Mouse (Mus musculus) c-Kit-positive CD71-positive TER-119-positive erythroid progenitor cells, embryonic 14.5 days (primary cell): ENCODE measurements around the gene Sgca.
"Not testable (repeated sequence)": the region's sequence is repeated elsewhere in the genome, so short reads cannot be mapped to it uniquely, and the experiment has no call there.

Experiments
- DNase-seq: peaks from one replicate; pipeline ENCODE4 v3.0.0-alpha.2; 2013; ENCODE audit warnings: low spot score

Sgca gene

DNA sequence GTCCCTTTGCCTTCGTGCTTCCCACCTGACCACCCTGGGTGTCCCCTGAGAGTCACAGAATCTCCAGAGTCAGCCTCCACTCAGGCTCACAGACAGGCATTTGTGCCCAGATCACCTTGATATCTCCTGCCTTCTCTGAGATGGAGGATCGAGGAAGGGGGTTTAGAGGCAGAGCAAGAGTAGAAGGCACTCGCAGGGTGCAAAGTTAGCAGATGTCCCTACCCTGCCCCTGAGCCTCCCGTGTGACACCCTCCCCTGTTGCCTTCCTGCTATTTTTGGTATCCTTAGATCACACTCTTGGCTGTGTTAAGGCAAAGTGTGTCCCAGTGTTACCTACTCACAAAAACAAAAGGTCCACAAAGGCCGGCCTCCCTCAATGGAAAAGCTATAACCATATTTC, at the start of gene Sgca:
TSS of gene Sgca (minus strand) at position 129 of the 400 bp plus-strand sequence.
- no peak for DNase-seq

DNA sequence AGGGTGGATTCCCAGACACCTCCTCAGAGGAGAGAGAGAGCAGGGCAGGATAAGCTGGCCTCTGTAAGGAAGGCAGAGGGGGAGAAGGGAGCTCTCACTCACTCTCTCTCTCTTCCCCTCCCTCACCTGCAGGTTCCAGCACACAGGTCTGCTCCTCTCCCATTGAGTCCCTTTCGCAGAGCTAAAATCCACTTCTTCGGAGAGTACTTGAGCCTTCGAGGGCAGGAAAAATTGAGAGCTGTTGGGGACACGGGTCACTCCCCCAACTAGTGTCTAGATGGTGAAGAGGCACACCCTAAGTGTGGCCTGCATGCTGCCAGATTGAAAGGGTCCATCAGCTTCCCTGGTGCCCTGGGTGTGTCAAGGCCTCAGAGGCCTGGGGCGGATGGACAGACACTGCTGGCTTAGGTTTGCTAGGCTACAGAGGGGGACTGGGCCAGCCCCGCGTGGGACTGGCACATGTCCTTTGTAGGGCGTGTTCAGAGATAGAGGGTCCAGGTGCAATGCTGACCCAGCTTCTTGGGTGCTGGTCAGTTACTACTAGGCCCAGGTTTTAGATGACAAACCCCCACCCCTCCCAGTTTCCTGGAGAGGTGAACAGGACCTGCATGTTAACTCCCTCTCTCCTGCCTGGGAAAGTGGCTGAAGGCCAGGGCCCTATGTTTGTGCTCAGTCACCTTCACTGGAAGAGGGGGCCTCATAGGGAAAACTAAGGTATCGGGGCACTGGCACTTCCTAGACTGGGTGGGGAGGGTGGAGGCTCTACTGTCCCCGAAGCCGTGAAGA, 49.3 kb upstream of the Sgca start:
- no peak for DNase-seq

DNA sequence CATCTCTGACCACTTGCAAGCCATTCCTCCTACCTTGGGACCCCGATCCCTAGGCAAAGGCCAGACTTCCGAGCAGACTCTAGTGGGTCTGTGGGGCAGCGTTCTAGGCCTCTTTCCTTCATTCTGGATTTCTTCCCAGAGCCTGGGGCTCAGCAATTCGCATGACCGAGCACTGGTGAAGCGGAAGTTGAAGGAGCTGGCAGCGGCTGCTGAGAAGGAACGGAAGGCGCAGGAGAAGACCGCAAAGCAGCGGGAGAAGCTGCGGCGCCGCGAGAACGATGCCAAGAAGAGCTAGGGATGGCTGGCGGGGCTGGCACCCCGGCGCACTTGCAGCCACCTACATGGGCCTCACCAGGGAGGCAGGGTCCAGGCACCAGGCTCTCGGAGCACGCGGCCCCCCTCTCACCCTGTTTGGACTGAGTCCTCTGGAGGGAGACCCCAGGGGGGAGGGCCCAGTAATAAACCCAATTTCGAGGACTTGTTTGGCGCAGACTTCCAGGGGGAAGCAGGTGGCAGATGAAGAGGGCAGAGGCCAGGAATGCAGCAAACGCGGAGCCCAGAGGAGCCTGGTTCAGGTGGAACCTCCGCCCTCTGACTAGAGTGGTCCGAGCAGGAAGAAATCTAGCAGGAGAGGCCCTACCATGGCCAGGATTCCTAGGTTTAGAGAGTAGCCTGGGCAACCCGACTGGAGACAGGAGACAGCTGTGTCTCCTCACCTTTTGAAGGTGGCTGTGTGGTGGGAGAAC, 48.5 kb upstream of the Sgca start:
- DNase-seq, result no peak

DNA sequence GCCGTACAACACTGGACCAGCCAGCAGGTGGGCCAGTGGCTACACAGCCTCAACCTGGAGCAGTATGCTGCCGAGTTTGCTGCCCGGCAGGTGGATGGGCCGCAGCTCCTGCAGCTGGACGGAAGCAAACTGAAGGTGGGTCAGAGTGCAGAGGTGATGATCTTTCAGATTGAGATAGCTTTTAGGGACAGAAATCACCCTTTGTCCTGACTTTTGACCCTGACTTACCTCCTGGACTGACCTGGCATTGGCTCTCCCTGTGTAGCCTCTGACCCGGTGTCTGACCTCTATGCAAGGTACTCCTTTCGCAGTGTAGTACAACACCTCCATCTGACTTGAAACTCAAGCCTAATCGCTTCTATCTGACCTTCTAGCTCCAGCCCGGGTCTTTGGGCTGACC, 47.4 kb upstream of the Sgca start:
- no peak for DNase-seq

DNA sequence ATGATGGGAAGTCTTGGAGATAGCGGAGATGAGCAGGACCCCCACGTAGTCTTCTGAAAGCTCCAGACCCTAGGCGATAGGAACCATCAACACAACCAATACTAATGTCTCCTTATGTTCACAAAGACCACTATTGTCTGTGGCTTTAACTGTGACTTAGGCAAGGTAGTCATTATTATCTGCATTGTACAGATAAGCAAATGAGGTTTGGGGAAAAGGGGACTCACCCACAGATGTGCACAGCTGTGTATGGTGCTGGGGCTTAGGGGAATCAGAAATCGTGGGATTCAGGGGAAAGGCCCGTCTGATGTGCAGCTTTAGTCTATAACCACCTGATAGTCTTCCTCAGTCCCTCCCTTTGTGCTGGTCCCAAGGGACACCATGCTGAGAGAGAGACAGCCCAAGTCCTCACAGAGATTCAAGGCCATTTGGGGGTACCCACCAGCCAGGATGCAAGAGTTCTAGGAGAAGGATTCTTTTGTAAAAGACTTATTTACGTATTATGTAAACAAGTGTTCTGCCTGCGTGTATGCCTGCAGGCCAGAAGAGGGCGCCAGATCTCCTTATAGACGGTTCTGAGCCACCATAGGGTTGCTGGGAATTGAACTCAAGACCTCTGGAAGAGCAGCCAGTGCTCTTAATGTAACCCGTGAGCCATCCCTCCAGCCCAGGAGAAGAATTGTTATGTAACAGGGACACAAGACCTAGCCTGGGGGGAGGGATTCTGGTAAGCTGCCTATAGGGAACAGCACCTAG, 46.3 kb upstream of the Sgca start:
- no peak for DNase-seq

DNA sequence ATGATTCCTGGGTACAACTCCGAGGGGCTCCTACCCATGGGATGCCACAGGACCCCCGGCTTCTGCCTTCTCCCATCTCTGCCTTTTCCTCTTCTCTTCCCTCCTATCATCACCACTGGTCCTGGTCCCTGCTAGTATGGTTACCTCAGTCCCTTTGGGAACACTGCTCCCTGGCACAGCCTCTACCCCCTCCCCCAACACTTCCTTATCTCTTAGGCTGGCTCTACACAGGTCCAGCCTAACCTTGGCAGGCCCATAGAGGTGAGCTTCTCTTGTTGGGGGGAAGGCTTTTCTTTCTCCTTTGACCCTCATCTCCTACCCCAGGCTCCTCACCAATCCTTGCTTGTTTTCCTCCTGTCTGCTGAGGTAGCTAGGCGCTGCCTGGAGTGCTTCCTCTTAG, 39.4 kb upstream of the Sgca start:
- no peak for DNase-seq

DNA sequence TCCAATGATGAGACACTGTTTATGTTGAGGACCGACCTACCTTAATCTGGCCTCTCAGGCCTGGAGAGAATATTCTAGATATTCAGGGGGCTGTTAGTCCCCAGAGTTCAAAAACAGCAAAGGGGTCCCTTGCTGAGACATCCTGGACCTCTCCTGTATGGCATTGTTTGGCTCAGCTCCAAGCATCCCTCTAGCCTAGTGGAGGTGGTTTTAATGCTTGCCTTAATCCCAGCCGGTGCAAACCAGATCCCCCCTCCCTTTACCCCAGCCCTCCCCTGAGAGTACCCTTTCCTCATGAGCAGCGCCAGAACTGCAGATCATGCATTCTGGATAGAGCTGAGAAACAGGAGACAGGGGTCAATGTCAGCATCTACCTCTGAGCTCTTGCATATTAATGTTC, 36.4 kb upstream of the Sgca start:
- no peak for DNase-seq

DNA sequence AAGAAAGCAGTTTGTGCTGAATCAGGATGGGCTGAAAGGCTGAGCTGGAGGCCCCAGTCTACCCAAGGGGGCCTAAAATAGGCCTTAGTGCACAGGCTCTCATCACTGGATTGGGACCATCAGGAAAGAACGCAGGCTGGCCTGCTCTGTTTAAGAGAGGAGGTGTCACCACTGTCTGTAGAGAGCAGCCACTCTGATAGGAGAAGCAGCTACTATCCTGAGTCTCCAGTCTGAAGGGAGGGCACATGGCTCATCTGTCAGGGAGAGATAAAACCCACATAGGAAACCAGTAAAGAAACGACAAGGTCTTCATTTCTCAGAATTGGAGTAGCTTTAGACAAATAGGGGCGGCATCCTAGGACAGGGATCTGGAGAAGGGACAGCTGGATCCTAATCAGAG, 35.9 kb upstream of the Sgca start:
- DNase-seq, result peak; percentile 95

DNA sequence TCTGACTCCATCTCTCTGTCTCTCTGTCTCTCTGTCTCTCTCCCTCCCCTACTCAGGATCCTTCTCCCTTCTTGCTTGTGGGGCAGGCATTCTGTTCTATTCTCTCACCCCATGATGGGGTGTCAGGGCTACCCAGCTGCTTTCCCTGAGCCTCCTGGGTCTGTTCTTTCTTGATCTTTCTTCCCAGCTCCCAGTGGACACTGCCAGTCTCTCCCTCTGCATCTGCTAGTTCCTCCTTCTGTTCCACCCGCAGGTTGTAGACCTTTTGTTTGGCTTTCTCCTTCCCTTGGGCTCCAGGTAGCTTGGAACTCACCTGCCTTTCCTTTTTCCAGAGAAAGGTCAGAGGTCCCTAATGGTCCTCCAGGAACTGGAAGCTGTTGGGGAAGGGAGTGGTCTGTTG, 35.3 kb upstream of the Sgca start:
- DNase-seq, result no peak

DNA sequence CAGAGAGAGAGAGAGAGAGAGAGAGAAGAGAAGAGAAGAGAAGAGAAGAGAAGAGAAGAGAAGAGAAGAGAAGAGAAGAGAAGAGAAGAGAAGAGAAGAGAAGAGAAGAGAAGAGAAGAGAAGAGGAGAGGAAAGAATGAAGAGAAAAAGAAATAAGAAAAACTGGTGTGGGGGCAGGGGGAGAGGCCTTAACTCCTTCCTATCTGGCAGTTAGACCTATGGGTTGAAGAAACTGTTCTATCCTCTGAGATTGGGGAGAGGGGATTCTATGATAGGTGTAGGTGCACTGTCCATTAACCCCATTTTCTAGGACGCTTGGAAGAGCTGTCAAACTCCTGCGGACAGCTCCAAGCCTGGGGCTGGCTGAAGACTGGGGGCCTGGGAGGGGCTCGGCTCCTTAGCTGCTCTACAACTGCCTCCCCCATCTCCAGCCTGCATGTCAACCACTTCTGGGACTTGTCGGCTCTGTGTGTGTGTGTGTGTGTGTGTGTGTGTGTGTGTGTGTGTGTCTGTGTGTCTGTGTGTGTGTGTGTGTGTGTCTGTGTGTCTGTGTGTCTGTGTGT, 34.8 kb upstream of the Sgca start:
- DNase-seq, result not testable (repeated sequence)

DNA sequence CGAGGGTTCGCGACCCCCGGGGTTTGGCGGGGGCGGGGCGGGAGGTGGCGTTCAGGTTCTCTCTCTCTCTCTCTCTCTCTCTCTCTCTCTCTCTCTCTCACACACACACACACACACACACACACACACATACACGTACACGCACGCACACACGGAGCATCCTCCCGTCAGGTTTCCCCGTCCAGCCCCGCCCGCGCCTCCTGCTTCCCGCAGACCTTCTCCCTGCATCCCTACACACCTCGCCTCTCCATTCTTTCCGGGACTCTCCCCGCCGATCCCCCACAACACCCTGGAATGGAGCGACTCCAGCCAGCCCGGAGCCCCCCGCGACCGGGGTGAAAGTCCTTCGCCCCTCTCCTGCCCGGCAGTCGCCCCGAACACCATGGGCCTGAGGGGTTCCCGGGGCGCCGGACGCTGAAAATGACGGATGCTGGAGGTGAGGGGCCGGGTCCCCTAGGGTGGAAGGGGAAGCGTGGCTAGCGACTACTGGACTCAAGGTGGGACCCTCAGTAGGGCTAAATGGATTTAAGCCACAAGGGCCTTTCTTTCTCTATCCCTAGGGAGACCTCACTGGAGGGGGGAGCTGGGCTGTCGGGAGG, 34.1 kb upstream of the Sgca start:
- no peak for DNase-seq

DNA sequence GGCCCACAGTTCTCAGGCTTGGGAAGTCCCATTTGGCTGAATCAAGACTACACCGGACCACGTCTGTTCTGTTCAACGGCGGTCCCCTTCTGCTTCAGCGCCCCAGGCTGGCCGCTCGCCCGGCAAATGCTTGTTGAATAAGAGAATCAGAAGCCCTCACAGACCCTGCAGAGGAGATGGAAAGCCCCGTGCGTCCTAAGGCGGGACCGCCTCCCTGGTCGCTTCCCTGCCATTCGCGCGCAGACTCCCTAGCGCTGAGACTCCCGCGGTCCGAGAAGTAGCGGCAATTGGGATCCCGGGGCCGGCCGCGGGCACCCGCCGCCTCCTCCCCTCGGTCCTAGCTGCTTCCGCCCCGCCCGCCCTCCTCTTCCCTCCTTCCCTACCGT, 33.5 kb upstream of the Sgca start, which contains the start of gene Samd14:
TSS of gene Samd14 (plus strand) at position 251 of the 386 bp plus-strand sequence.
- no peak for DNase-seq

DNA sequence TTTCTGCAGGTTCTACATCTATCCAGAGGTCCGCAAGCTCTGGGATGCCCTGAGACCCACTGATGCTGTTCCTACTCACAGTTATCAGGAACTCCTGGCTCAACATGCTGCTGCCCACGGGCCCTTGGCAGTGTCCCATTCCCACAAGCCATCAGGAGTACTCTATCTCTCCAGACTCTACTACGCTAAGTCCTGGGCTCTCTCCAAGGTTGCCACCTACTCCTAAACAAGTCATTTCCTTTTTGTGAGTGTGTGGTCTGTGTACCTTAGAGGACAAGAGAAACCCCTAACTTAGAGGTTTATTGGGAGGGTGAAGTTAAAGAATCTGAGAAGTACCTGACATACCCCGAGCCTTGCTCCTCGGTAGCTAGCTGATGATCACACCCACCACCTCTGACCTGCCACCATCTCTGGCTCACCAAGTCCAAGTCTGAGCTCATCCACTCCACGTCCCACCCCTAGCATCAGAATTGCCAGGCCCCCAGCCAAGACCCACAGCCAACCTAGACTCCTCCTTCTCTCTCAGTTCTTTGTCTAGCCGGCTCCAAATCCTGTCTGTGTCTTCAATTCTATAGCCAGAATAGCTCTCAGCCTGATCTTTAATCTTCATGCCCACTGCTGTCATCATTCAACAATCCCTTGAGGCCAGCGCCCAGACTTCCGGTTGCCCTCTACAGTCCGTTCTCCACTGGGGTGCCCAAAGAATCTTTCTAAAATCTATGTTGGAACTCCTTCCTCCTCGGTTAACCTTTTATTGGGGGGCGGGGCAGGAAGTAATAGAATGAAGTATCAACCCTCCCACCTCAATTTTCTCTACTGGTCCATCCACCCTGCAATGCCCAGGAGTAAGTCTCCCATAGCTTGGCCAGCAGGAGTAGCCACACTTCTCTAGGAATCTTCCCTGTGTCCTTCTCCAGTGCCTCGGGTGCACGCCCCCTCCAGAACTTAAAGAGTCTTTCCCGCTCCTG, 32.8 kb upstream of the Sgca start:
- DNase-seq, result no peak

DNA sequence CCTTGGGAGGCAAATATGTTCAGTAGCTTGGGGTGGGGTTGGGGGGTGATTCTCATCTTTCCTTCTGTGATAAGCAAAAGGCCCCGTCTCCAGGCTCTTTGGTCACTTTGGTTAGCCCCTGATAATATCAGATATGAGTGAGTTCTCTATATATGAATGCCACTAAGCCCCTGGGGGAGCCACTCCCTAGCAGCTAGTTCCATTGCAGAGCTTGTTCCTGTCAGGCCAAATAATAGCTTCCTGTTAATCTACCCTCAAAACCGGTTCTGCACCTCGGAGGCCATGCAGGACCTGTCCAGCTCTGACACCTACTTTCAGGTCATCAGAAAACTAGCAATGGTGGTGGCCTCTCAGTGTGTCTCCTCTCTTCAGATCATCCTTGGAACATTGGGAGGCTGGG, 31.3 kb upstream of the Sgca start:
- DNase-seq, result no peak

DNA sequence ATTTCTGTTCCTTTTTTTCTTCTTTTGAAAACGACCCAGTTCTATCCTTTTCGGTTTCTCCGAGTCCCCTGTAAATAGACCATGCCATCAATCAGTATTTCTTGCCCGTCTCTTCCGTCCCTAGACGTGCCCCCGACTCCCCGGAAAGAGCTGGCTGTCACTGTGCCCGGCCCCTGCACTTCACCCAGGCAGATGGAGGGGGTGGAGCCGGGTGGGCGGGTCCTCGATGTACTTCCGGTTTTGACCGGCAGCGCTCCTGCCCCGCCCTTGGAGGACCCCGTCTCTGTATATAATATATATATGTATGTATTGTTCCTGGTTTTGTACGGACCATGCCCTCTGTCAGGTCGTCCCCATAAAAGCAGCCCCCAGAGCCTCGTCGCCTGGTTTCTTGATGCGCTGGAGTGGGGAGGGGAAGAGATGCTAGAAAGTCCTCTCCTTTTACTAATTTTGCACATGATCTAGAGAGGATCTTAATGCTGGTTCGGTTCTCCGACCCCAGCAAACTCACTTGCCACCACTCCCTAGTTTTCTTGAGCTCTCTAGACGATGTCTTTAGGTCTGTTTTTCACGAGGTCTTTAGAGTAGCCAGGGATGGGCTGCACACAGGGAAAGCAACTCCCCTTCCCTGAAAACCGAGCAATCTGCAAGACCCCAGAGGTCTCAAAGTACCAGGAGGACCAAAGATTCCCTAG, 30.5 kb upstream of the Sgca start:
- DNase-seq, result peak; percentile 78

DNA sequence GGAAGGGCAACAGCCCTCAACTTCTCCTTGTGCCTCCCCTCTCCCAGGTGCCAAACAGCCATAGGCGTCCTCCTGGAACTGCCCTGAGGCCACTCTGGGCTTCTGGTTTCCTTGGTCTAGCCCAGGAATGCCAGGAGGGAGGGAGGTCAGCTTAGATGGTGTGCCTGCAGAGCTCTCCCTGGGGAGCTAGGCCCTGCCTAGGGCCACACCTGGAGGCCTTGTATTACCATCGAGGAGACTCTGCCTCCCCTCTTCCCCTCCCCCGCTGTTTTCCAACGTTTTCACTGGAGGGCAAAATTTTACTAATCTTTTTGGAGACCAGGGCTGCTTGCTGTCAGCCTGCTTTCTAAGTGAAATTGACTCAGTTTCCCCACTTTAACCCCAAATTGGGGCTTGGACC, 29.9 kb upstream of the Sgca start:
- DNase-seq, result no peak

DNA sequence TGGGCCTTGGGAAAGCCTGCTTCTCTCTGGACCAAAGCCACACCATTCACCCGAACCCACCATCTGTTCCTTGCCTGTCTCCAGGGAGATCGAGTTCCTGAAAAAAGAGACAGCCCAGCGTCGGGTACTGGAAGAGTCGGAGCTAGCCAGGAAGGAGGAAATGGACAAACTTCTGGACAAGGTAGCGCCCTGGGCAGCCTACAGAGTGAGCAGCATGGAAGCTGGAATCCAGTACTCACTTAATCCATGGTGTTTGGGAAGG, 28.7 kb upstream of the Sgca start:
- no peak for DNase-seq

DNA sequence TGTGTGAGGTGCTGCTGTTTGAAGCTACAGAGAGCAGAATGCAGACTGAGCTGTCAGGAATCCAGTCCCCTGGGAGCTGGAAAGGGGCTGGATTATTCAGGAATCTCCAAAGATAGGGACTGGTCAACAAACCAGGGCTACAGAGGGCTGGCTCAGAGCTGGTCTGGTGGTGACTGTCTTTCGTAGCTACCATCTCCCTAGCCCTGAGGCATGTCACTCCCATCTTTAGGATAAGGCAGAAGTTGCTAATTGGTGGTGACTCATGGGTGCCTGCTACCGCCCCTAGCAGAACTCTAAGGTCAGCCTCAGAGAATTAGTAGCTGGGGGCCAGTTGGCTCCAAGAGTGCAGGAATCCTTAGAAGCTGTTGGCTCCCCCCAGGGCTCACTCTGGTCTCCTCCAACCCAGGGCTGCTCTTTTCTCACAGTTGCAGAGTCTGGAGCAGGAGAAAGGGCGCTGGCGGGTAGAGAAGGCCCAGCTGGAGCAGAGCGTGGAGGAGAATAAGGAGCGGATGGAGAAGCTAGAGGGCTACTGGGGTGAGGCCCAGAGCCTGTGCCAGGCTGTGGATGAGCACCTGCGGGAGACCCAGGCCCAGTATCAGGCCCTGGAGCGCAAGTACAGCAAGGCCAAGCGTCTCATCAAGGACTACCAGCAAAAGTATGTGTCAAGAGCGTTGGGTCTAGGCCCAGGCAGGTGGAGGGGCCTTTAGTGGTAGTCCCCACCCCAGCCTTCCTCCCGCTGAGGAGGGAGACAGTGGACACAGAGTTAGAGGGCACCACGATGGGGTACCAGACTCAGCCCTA, 28.2 kb upstream of the Sgca start:
- DNase-seq, result no peak

DNA sequence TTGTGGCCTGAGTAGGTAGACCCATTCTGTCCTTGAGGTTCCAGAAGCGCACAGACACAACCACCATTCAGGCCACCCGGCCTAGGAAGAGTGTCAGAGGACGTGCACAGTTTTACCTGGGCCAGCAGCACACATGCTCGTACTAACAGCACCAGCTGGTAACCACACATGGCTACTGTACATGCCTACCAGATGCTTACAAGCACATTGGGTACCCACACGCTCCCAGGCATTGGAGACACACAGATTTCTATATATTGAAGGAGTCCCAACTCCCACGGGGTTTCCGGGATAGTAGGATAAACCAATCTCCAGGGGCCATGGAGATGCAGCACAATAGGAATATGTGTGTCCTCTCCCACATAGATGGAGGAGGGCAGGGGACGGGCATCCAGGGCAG, 26.6 kb upstream of the Sgca start:
- DNase-seq, result no peak
